Mouse (Mus musculus) neural tube, embryonic 15.5 days (tissue): Measurements from ENCODE around the gene Ckap5. TPM values are rescaled to one million over a fixed set of nuclear protein-coding genes. Genes with fewer than 3 reads are reported as not detected.

Experiments used
- ATAC-seq: fragments of 200-750 bp; cut with Nextera tagmentation; 2 replicates; pipeline ENCODE4 v1.8.0; 2017; ENCODE audit warnings: mild to moderate bottlenecking, moderate TSS enrichment, moderate library complexity; ENCODE audit not compliant: low FRiP score
- H3K27ac ChIP-seq: fragments of 300-500 bp; sonication (generic); replicated peaks from 2 replicates; pipeline ENCODE4 v1.5.1; 2015; ENCODE audit warnings: mild to moderate bottlenecking, inconsistent platforms
- H3K27me3 ChIP-seq: fragments of 300-500 bp; sonication (generic); replicated peaks from 2 replicates; pipeline ENCODE4 v1.6.1; 2015; ENCODE audit warnings: inconsistent platforms
- H3K36me3 ChIP-seq: fragments of 300-500 bp; sonication (generic); 2 replicates; pipeline ENCODE4 v1.6.1; 2015; ENCODE audit warnings: inconsistent platforms
- H3K4me1 ChIP-seq: fragments of 300-500 bp; sonication (generic); 2 replicates; pipeline ENCODE4 v1.6.1; 2015; ENCODE audit warnings: inconsistent platforms
- H3K4me2 ChIP-seq: fragments of 300-500 bp; sonication (generic); 2 replicates; pipeline ENCODE4 v1.6.1; 2015; ENCODE audit warnings: inconsistent platforms, mild to moderate bottlenecking, moderate library complexity
- H3K4me3 ChIP-seq: fragments of 300-500 bp; sonication (generic); replicated peaks from 2 replicates; pipeline ENCODE4 v1.5.1; 2015; ENCODE audit warnings: mild to moderate bottlenecking, inconsistent platforms
- H3K9ac ChIP-seq: fragments of 300-500 bp; sonication (generic); replicated peaks from 2 replicates; pipeline ENCODE4 v1.6.1; 2015; ENCODE audit warnings: mild to moderate bottlenecking, inconsistent platforms
- H3K9me3 ChIP-seq: fragments of 300-500 bp; sonication (generic); replicated peaks from 2 replicates; pipeline ENCODE4 v1.6.1; 2016; ENCODE audit warnings: inconsistent platforms
- WGBS: fragments of 180-500 bp; shearing (Covaris S2); methylation state at CpG from one replicate; pipeline ENCODE4 v1.1.7; 2015; ENCODE audit warnings: mixed read lengths; 5-methylcytosine and 5-hydroxymethylcytosine counted together
- polyA plus RNA-seq: library from polyadenylated mRNA; unstranded; fragments of >200 nt; fragmentation: Nextera tagmentation; extraction: Ambion mirVana; gene quantifications from 2 replicates; pipeline ENCODE4 v1.2.1, GENCODE M21; 2015

Gene Ckap5
- polyA plus RNA-seq, 1 experiment from 2014 or later, result 98.4 TPM

GRCm38 (mm10) chr2:91628171-91628570 lies 101.6 kb downstream of the Ckap5 start:
- Histone ChIP-seq H3K4me2 (no peak overlapping the region), H3K9ac (no peak overlapping the region), H3K27ac (no peak overlapping the region), H3K36me3 (peaks cover 6% of the 10 kb centered on the region; the same call in 1 of the 2 replicates), H3K4me1 (no peaks in the 10 kb centered on the region), H3K4me3 (no peak overlapping the region), H3K27me3 (no peaks in the 10 kb centered on the region), H3K9me3 (no peaks in the 10 kb centered on the region)
- 87% methylated on average over 8 of the region's 8 CpGs for WGBS
- no peak for ATAC-seq

GRCm38 (mm10) chr2:91629682-91630081 lies 103.1 kb downstream of the Ckap5 start:
- 88% methylated on average over 18 of the region's 18 CpGs for WGBS
- H3K9ac ChIP-seq, result no peak overlapping the region

GRCm38 (mm10) chr2:91630384-91630783 lies 103.8 kb downstream of the Ckap5 start:
- H3K4me1 ChIP-seq, result no peaks in the 10 kb centered on the region
- no peaks in the 10 kb centered on the region for H3K9me3 ChIP-seq
- no peak overlapping the region for H3K4me2 ChIP-seq
- WGBS, result 94% methylated on average over 12 of the region's 12 CpGs
- no peak for ATAC-seq
- no peak overlapping the region for H3K4me3 ChIP-seq
- no peaks in the 10 kb centered on the region for H3K36me3 ChIP-seq
- no peaks in the 10 kb centered on the region for H3K27me3 ChIP-seq
- no peak overlapping the region for H3K27ac ChIP-seq
- no peak overlapping the region for H3K9ac ChIP-seq

More at GRCm38 (mm10) chr2:91629682-91630081, 103.1 kb downstream of the Ckap5 start:
- no peak overlapping the region for H3K4me3 ChIP-seq
- no peaks in the 10 kb centered on the region for H3K36me3 ChIP-seq
- no peaks in the 10 kb centered on the region for H3K4me1 ChIP-seq
- H3K9me3 ChIP-seq, result no peaks in the 10 kb centered on the region
- no peaks in the 10 kb centered on the region for H3K27me3 ChIP-seq
- no peak overlapping the region for H3K27ac ChIP-seq
- no peak overlapping the region for H3K4me2 ChIP-seq
- no peak for ATAC-seq

- WGBS, result 89% methylated on average over 5 of the region's 5 CpGs
- no peak for ATAC-seq
- Histone ChIP-seq H3K4me2 (no peak overlapping the region), H3K9me3 (no peaks in the 10 kb centered on the region), H3K27ac (no peak overlapping the region), H3K9ac (no peak overlapping the region), H3K4me3 (no peak overlapping the region), H3K4me1 (no peaks in the 10 kb centered on the region), H3K27me3 (no peaks in the 10 kb centered on the region), H3K36me3 (no peaks in the 10 kb centered on the region)
Observed at GRCm38 (mm10) chr2:91631826-91632225, 105.3 kb downstream of the Ckap5 start.

- Histone ChIP-seq H3K4me3 (no peak overlapping the region), H3K4me1 (no peaks in the 10 kb centered on the region), H3K27me3 (no peaks in the 10 kb centered on the region), H3K9me3 (no peaks in the 10 kb centered on the region), H3K27ac (no peak overlapping the region), H3K4me2 (no peak overlapping the region), H3K36me3 (no peaks in the 10 kb centered on the region), H3K9ac (no peak overlapping the region)
- WGBS, result 80% methylated on average over 5 of the region's 5 CpGs
- ATAC-seq, result no peak
Observed at GRCm38 (mm10) chr2:91632316-91632715, 105.8 kb downstream of the Ckap5 start.

- no peak overlapping the region for H3K9ac ChIP-seq
- no peaks in the 10 kb centered on the region for H3K36me3 ChIP-seq
- 87% methylated on average over 12 of the region's 12 CpGs for WGBS
- no peaks in the 10 kb centered on the region for H3K4me1 ChIP-seq
- H3K4me2 ChIP-seq, result no peak overlapping the region
- H3K27me3 ChIP-seq, result no peaks in the 10 kb centered on the region
- H3K4me3 ChIP-seq, result no peak overlapping the region
- H3K27ac ChIP-seq, result no peak overlapping the region
- H3K9me3 ChIP-seq, result no peaks in the 10 kb centered on the region
- ATAC-seq, result no peak
Observed at GRCm38 (mm10) chr2:91633334-91633977, 106.9 kb downstream of the Ckap5 start.

GRCm38 (mm10) chr2:91634841-91635240 lies 108.3 kb downstream of the Ckap5 start:
- Histone ChIP-seq H3K9ac (no peak overlapping the region), H3K4me1 (no peaks in the 10 kb centered on the region), H3K27me3 (no peaks in the 10 kb centered on the region), H3K36me3 (no peaks in the 10 kb centered on the region), H3K27ac (no peak overlapping the region), H3K4me3 (no peak overlapping the region), H3K4me2 (no peak overlapping the region), H3K9me3 (no peaks in the 10 kb centered on the region)
- 83% methylated on average over 9 of the region's 9 CpGs for WGBS
- no peak for ATAC-seq

- no peaks in the 10 kb centered on the region for H3K4me1 ChIP-seq
- H3K9me3 ChIP-seq, result no peaks in the 10 kb centered on the region
- no peak overlapping the region for H3K9ac ChIP-seq
- no peaks in the 10 kb centered on the region for H3K27me3 ChIP-seq
- ATAC-seq, result no peak
- no peak overlapping the region for H3K27ac ChIP-seq
- H3K4me2 ChIP-seq, result no peak overlapping the region
- no peak overlapping the region for H3K4me3 ChIP-seq
- 91% methylated on average over 11 of the region's 11 CpGs for WGBS
- no peaks in the 10 kb centered on the region for H3K36me3 ChIP-seq
Observed at GRCm38 (mm10) chr2:91635486-91635885, 108.9 kb downstream of the Ckap5 start.

- H3K9ac ChIP-seq, result no peak within 1 kb of the TSS
- 90% methylated on average over 8 of the region's 8 CpGs for WGBS
- no peaks in the 10 kb centered on the region for H3K27me3 ChIP-seq
- no peaks in the 10 kb centered on the region for H3K36me3 ChIP-seq
- ATAC-seq, result no peak
- H3K9me3 ChIP-seq, result no peaks in the 10 kb centered on the region
- H3K4me1 ChIP-seq, result no peaks in the 10 kb centered on the region
- H3K4me3 ChIP-seq, result no peak within 1 kb of the TSS
- H3K27ac ChIP-seq, result no peak within 1 kb of the TSS
- H3K4me2 ChIP-seq, result no peak within 1 kb of the TSS
Observed at GRCm38 (mm10) chr2:91636229-91636628, 109.7 kb downstream of the Ckap5 start, which contains the start of gene F2. Gene F2 (minus strand): TSS chr2:91636414.

- ATAC-seq, result no peak
- no peak overlapping the region for H3K4me2 ChIP-seq
- H3K27ac ChIP-seq, result no peak overlapping the region
- H3K4me1 ChIP-seq, result no peaks in the 10 kb centered on the region
- no peaks in the 10 kb centered on the region for H3K27me3 ChIP-seq
- no peak overlapping the region for H3K4me3 ChIP-seq
- H3K9ac ChIP-seq, result no peak overlapping the region
- H3K36me3 ChIP-seq, result no peaks in the 10 kb centered on the region
- no peaks in the 10 kb centered on the region for H3K9me3 ChIP-seq
- 86% methylated on average over 5 of the region's 5 CpGs for WGBS
Observed at GRCm38 (mm10) chr2:91636727-91637338, 110.3 kb downstream of the Ckap5 start.

- WGBS, result 82% methylated on average over 6 of the region's 6 CpGs
- no peak overlapping the region for H3K4me3 ChIP-seq
- H3K9ac ChIP-seq, result no peak overlapping the region
- no peak for ATAC-seq
- no peaks in the 10 kb centered on the region for H3K9me3 ChIP-seq
- H3K4me2 ChIP-seq, result no peak overlapping the region
- peaks cover 15% of the 10 kb centered on the region for H3K36me3 ChIP-seq
- H3K27me3 ChIP-seq, result no peaks in the 10 kb centered on the region
- no peak overlapping the region for H3K27ac ChIP-seq
- no peaks in the 10 kb centered on the region for H3K4me1 ChIP-seq
Observed at GRCm38 (mm10) chr2:91638931-91639330, 112.4 kb downstream of the Ckap5 start.

- ATAC-seq, result no peak
- no peak overlapping the region for H3K4me2 ChIP-seq
- no peak overlapping the region for H3K27ac ChIP-seq
- 84% methylated on average over 2 of the region's 2 CpGs for WGBS
- H3K9ac ChIP-seq, result no peak overlapping the region
- H3K4me3 ChIP-seq, result no peak overlapping the region
- no peaks in the 10 kb centered on the region for H3K9me3 ChIP-seq
- H3K27me3 ChIP-seq, result no peaks in the 10 kb centered on the region
- peaks cover 2% of the 10 kb centered on the region; the same call in 1 of the 2 replicates for H3K4me1 ChIP-seq
- peaks cover 54% of the 10 kb centered on the region for H3K36me3 ChIP-seq
Observed at GRCm38 (mm10) chr2:91642825-91643415, 116.4 kb downstream of the Ckap5 start.
